Mouse (Mus musculus) right cerebral cortex, adult 2 months (tissue): Measurements from ENCODE around the gene Grk3.

ENCODE experiments used
- DNase-seq, 2 experiments: peaks; one replicate each; pipeline ENCODE4 v3.0.0; 2021 to 2022; ENCODE audit warnings: low spot score in 2 of 2

The Grk3 gene

GRCm38 (mm10) chr5:113009183-113009820 lies 6.3 kb downstream of the Grk3 start:
- DNase-seq, result no peak

- no peak for DNase-seq
These were observed 7.1 kb downstream of the Grk3 start for GRCm38 (mm10) chr5:113008496-113008895.

- no peak for DNase-seq
These were observed 8.6 kb downstream of the Grk3 start for GRCm38 (mm10) chr5:113006997-113007396.

- DNase-seq, result no peak
These were observed 9.6 kb downstream of the Grk3 start for GRCm38 (mm10) chr5:113005941-113006391.

- DNase-seq, result no peak
These were observed 12.7 kb downstream of the Grk3 start for GRCm38 (mm10) chr5:113002821-113003380.

- no peak for DNase-seq
These were observed 16.4 kb downstream of the Grk3 start for GRCm38 (mm10) chr5:112999227-112999626.

GRCm38 (mm10) chr5:112997516-112998186 lies 17.9 kb downstream of the Grk3 start:
- DNase-seq, result no peak

GRCm38 (mm10) chr5:112991245-112991644 lies 24.3 kb downstream of the Grk3 start:
- DNase-seq, result no peak

- no peak for DNase-seq
These were observed 33.7 kb downstream of the Grk3 start for GRCm38 (mm10) chr5:112981931-112982330.

GRCm38 (mm10) chr5:112979710-112980109 lies 35.9 kb downstream of the Grk3 start:
- DNase-seq, result no peak

- no peak for DNase-seq
These were observed 36.4 kb downstream of the Grk3 start for GRCm38 (mm10) chr5:112979195-112979594.

GRCm38 (mm10) chr5:112977089-112977488 lies 38.5 kb downstream of the Grk3 start:
- DNase-seq, result no peak

GRCm38 (mm10) chr5:112973596-112973995 lies 42.0 kb downstream of the Grk3 start:
- DNase-seq, result no peak

- no peak for DNase-seq
These were observed 43.3 kb downstream of the Grk3 start for GRCm38 (mm10) chr5:112972297-112972696.

GRCm38 (mm10) chr5:112963495-112963894 lies 52.1 kb downstream of the Grk3 start:
- DNase-seq, result no peak

- no peak for DNase-seq
These were observed 53.4 kb downstream of the Grk3 start for GRCm38 (mm10) chr5:112962166-112962565.

GRCm38 (mm10) chr5:112960911-112961310 lies 54.7 kb downstream of the Grk3 start:
- no peak for DNase-seq

GRCm38 (mm10) chr5:112958293-112958692 lies 57.3 kb downstream of the Grk3 start:
- DNase-seq, result no peak

GRCm38 (mm10) chr5:112956841-112957240 lies 58.8 kb downstream of the Grk3 start:
- no peak for DNase-seq

- no peak for DNase-seq
These were observed 59.2 kb downstream of the Grk3 start for GRCm38 (mm10) chr5:112956368-112956767.

- no peak for DNase-seq
These were observed 64.7 kb downstream of the Grk3 start for GRCm38 (mm10) chr5:112950847-112951246.

- no peak for DNase-seq
These were observed 69.7 kb downstream of the Grk3 start for GRCm38 (mm10) chr5:112945925-112946324.

- DNase-seq, result no peak
These were observed 73.3 kb downstream of the Grk3 start for GRCm38 (mm10) chr5:112942244-112942643.
